Mouse (Mus musculus): ENCODE results near the gene Gid4. TPM values are rescaled to one million over a fixed set of nuclear protein-coding genes. Genes with fewer than 3 reads are reported as not detected.
A peak's percentile ranks its signal among the peaks of the same experiment; 100 is the strongest.

Gene Gid4
- total and polyA plus RNA-seq, 2 experiments from 2014 or later, result 11.8 to 20.6 TPM

GRCm38 (mm10) chr11:60478121-60478520 is 61.2 kb downstream of the Gid4 start:
- Histone ChIP-seq H3K27ac (ENCODE audit: low read depth) (no peak overlapping the region), H3K9me3 (replicated peaks; ENCODE audit: control insufficient read depth, low read length) (no peaks in the 10 kb centered on the region), H3K4me1 (ENCODE audit: control insufficient read depth, insufficient read depth) (no peaks in the 10 kb centered on the region), H3K27me3 (ENCODE audit: control insufficient read depth, insufficient read depth, low read length) (no peaks in the 10 kb centered on the region), H3K36me3 (replicated peaks; ENCODE audit: control insufficient read depth, insufficient read depth, low read length) (no peaks in the 10 kb centered on the region), H3K4me2 (ENCODE audit: low read depth, low read length) (peak overlapping the region; percentile 40; the same call in 1 of the 2 replicates), H3K4me3 (ENCODE audit: low read depth, low read length) (no peak overlapping the region), H3K9ac (replicated peaks; ENCODE audit: low read depth, low read length) (no peak overlapping the region)
- no peak for TF ChIP-seq EP300 (IDR thresholded peaks at IDR 0.05; ENCODE audit: low read depth)
- no peak for TF ChIP-seq CTCF (IDR thresholded peaks at IDR 0.05; ENCODE audit: low read depth)
- DNase-seq (ENCODE audit: low spot score), result peak; percentile 21
- ATAC-seq (ENCODE audit: insufficient read depth, low read depth), result peak; percentile 65; the same call in 1 of the 2 replicates
- WGBS, result 24% methylated on average over 17 of the region's 17 CpGs

GRCm38 (mm10) chr11:60486267-60486666 is 69.3 kb downstream of the Gid4 start:
- no peak for TF ChIP-seq EP300 (IDR thresholded peaks at IDR 0.05; ENCODE audit: low read depth)
- TF ChIP-seq CTCF (IDR thresholded peaks at IDR 0.05; ENCODE audit: low read depth), result no peak
- Histone ChIP-seq H3K9me3 (replicated peaks; ENCODE audit: control insufficient read depth, low read length) (no peaks in the 10 kb centered on the region), H3K27ac (ENCODE audit: low read depth) (no peak overlapping the region), H3K4me1 (ENCODE audit: control insufficient read depth, insufficient read depth) (no peaks in the 10 kb centered on the region), H3K4me3 (ENCODE audit: low read depth, low read length) (no peak overlapping the region), H3K27me3 (ENCODE audit: control insufficient read depth, insufficient read depth, low read length) (no peaks in the 10 kb centered on the region), H3K9ac (replicated peaks; ENCODE audit: low read depth, low read length) (no peak overlapping the region), H3K36me3 (replicated peaks; ENCODE audit: control insufficient read depth, insufficient read depth, low read length) (no peaks in the 10 kb centered on the region), H3K4me2 (ENCODE audit: low read depth, low read length) (no peak overlapping the region)
- DNase-seq (ENCODE audit: low spot score) (no peak), ATAC-seq (ENCODE audit: insufficient read depth, low read depth) (no peak)
- WGBS, result 52% methylated on average over 3 of the region's 3 CpGs

- H3K27me3 ChIP-seq (ENCODE audit: control insufficient read depth, insufficient read depth, low read length), result 0 out of 2 replicates have a peak, but pooled peaks cover 4% of the 10 kb centered on the region
- no peak overlapping the region for H3K9ac ChIP-seq (replicated peaks; ENCODE audit: low read depth, low read length)
- H3K4me3 ChIP-seq (ENCODE audit: low read depth, low read length), result no peak overlapping the region
- H3K36me3 ChIP-seq (replicated peaks; ENCODE audit: control insufficient read depth, insufficient read depth, low read length), result no peaks in the 10 kb centered on the region
- no peak overlapping the region for H3K4me2 ChIP-seq (ENCODE audit: low read depth, low read length)
- H3K27ac ChIP-seq (ENCODE audit: low read depth), result no peak overlapping the region
- ATAC-seq (ENCODE audit: insufficient read depth, low read depth) (no peak), DNase-seq (ENCODE audit: low spot score) (no peak)
- no peaks in the 10 kb centered on the region for H3K4me1 ChIP-seq (ENCODE audit: control insufficient read depth, insufficient read depth)
- no peaks in the 10 kb centered on the region for H3K9me3 ChIP-seq (replicated peaks; ENCODE audit: control insufficient read depth, low read length)
- WGBS, result 85% methylated on average over 5 of the region's 5 CpGs
- TF ChIP-seq EP300 (IDR thresholded peaks at IDR 0.05; ENCODE audit: low read depth) (no peak), CTCF (IDR thresholded peaks at IDR 0.05; ENCODE audit: low read depth) (no peak)
Measured at GRCm38 (mm10) chr11:60492726-60493125, 75.8 kb downstream of the Gid4 start.

- no peaks in the 10 kb centered on the region for H3K9me3 ChIP-seq (replicated peaks; ENCODE audit: control insufficient read depth, low read length)
- DNase-seq (ENCODE audit: low spot score), result no peak
- ATAC-seq (ENCODE audit: insufficient read depth, low read depth), result no peak
- no peak overlapping the region for H3K4me2 ChIP-seq (ENCODE audit: low read depth, low read length)
- WGBS, result 52% methylated on average over 2 of the region's 2 CpGs
- H3K9ac ChIP-seq (replicated peaks; ENCODE audit: low read depth, low read length), result no peak overlapping the region
- H3K4me1 ChIP-seq (ENCODE audit: control insufficient read depth, insufficient read depth), result no peaks in the 10 kb centered on the region
- no peak overlapping the region for H3K4me3 ChIP-seq (ENCODE audit: low read depth, low read length)
- 0 out of 2 replicates have a peak, but pooled peaks cover 4% of the 10 kb centered on the region for H3K27me3 ChIP-seq (ENCODE audit: control insufficient read depth, insufficient read depth, low read length)
- H3K27ac ChIP-seq (ENCODE audit: low read depth), result no peak overlapping the region
- no peaks in the 10 kb centered on the region for H3K36me3 ChIP-seq (replicated peaks; ENCODE audit: control insufficient read depth, insufficient read depth, low read length)
- no peak for TF ChIP-seq CTCF (IDR thresholded peaks at IDR 0.05; ENCODE audit: low read depth)
- no peak for TF ChIP-seq EP300 (IDR thresholded peaks at IDR 0.05; ENCODE audit: low read depth)
Measured at GRCm38 (mm10) chr11:60495692-60496091, 78.7 kb downstream of the Gid4 start.

Other genes starting within 250 kb of the Gid4 start
- gene Srebf1, start 194.6 kb upstream of the Gid4 start, total RNA-seq (2014; rRNA removed; ENCODE audit: low replicate concordance), result 77.2 and 81.7 TPM in 2 replicates
- gene Srebf1, start 194.6 kb upstream of the Gid4 start, polyA plus RNA-seq (2015; fragmentation: Nextera tagmentation; extraction: Ambion mirVana), result 29.9 and 31.0 TPM in 2 replicates
- gene Tom1l2, start 64.2 kb upstream of the Gid4 start, total RNA-seq (2014; rRNA removed; ENCODE audit: low replicate concordance), result 56.8 and 77.3 TPM in 2 replicates
- gene Tom1l2, start 64.2 kb upstream of the Gid4 start, polyA plus RNA-seq (2015; fragmentation: Nextera tagmentation; extraction: Ambion mirVana), result 30.5 and 31.3 TPM in 2 replicates
- 2.0 and 2.9 TPM in 2 replicates for gene Drc3, start 63.8 kb upstream of the Gid4 start, total RNA-seq (2014; rRNA removed; ENCODE audit: low replicate concordance)
- gene Drc3, start 63.8 kb upstream of the Gid4 start, polyA plus RNA-seq (2015; fragmentation: Nextera tagmentation; extraction: Ambion mirVana), result 2.1 and 2.9 TPM in 2 replicates
- 42.2 and 45.7 TPM in 2 replicates for gene Atpaf2, start 1.3 kb downstream of the Gid4 start, total RNA-seq (2014; rRNA removed; ENCODE audit: low replicate concordance)
- gene Atpaf2, start 1.3 kb downstream of the Gid4 start, polyA plus RNA-seq (2015; fragmentation: Nextera tagmentation; extraction: Ambion mirVana), result 43.2 and 44.1 TPM in 2 replicates
- gene Drg2, start 37.4 kb downstream of the Gid4 start, total RNA-seq (2014; rRNA removed; ENCODE audit: low replicate concordance), result 56.1 and 61.6 TPM in 2 replicates
- 44.0 and 45.6 TPM in 2 replicates for gene Drg2, start 37.4 kb downstream of the Gid4 start, polyA plus RNA-seq (2015; fragmentation: Nextera tagmentation; extraction: Ambion mirVana)
- not detected in 2 replicates for gene Myo15, start 52.2 kb downstream of the Gid4 start, total RNA-seq (2014; rRNA removed; ENCODE audit: low replicate concordance)
- gene Myo15, start 52.2 kb downstream of the Gid4 start, polyA plus RNA-seq (2015; fragmentation: Nextera tagmentation; extraction: Ambion mirVana), result 0.01 TPM in 1 of 2 replicates, not detected in the other
- 51.3 and 68.8 TPM in 2 replicates for gene Alkbh5, start 119.2 kb downstream of the Gid4 start, total RNA-seq (2014; rRNA removed; ENCODE audit: low replicate concordance)
- gene Alkbh5, start 119.2 kb downstream of the Gid4 start, polyA plus RNA-seq (2015; fragmentation: Nextera tagmentation; extraction: Ambion mirVana), result 33.5 and 34.9 TPM in 2 replicates

All from heart, postnatal 0 days (tissue).